8 mouse cellular contexts compared by ENCODE assay signal in the genomic region with DNA sequence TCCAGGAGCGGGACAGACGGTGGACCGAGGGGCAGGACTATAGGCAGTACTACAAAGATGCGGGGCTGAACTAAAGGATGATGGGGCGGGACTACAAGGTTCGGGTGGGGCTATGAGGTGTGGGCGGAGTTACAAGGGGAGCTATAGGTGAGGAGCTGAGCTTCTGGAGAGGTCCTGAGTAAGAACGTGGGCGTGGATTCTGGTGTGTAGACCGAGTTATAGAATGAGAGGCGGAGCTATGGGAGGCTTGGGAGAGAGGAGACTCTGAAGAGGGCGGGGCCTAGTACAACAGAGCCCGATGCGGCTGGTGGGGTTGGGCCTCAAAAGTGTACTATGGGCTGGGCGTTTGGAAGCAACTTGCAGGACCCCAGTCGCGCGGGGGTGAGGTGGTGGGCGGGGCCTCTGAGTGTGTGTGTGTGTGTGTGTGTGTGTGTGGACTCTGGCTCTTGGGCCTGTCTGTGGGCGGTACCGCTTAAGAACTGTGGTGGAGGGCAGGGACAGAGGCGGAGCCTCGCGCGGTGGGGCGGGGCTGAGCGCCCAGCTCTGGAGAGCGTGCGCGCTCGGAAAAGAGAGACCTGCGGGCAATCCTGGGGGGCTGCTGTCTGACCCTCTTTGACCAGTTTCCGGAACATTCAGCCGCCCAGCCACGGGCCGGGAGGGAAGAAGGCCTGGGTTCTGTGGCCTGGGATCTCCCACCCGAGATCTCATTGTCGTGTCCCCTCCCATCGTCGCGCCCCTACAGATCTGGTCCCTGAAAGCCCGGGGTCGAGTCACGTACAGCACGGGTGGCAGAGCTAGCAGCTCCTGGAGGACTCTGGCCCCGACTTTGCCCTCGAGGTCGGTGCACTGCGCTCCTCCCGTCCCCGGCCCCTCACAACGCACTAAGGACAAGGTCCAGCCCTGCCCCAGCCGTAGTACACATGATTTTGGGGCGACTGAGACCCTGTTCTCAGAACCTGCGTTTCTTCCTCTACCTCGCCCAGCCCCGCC. TPM values are rescaled to one million over a fixed set of nuclear protein-coding genes. Genes with fewer than 3 reads are reported as not detected.
A peak's percentile ranks its signal among the peaks of the same experiment; 100 is the strongest.
DNase-seq lines count a peak whose midpoint lies in the region; ATAC-seq and TF ChIP-seq lines count a peak whose summit lies in the region.

No protein-coding gene starts in this region.

- 0 out of 2 replicates have a peak, but pooled peaks have one; percentile 37 for TF ChIP-seq POLR2A in brain, embryonic 14.5 days (IDR thresholded peaks at IDR 0.05; ENCODE audit: borderline replicate concordance, extremely low read depth, insufficient read depth, insufficient read length, poor library complexity, severe bottlenecking)

- no peak overlapping the region for H3K27ac ChIP-seq in heart, embryonic 12.5 days (ENCODE audit: poor library complexity, severe bottlenecking)
- H3K27ac ChIP-seq in kidney, postnatal 0 days = peak overlapping the region; percentile 71
- H3K27ac ChIP-seq in liver, embryonic 11.5 days (ENCODE audit: low read depth, low read length) = peak overlapping the region; percentile 9; the same call in 1 of the 2 replicates
- H3K27ac ChIP-seq in stomach, embryonic 15.5 days = peak overlapping the region; percentile 54; the same call in 1 of the 2 replicates

- peaks cover 81% of the 10 kb centered on the region for H3K27me3 ChIP-seq in erythroblast, embryonic 14.5 days (ENCODE audit: control insufficient read depth)
- H3K27me3 ChIP-seq in heart, embryonic 12.5 days (replicated peaks) = peaks cover 81% of the 10 kb centered on the region
- H3K27me3 ChIP-seq in kidney, postnatal 0 days (ENCODE audit: insufficient read depth, low read length) = peaks cover 9% of the 10 kb centered on the region; the same call in 1 of the 2 replicates
- peaks cover 48% of the 10 kb centered on the region for H3K27me3 ChIP-seq in liver, embryonic 11.5 days (replicated peaks; ENCODE audit: control insufficient read depth, insufficient read depth, low read length)
- peaks cover 14% of the 10 kb centered on the region for H3K27me3 ChIP-seq in stomach, embryonic 15.5 days (replicated peaks)

- H3K4me1 ChIP-seq in erythroblast, embryonic 14.5 days (ENCODE audit: control insufficient read depth) = peaks cover 62% of the 10 kb centered on the region
- peaks cover 22% of the 10 kb centered on the region for H3K4me1 ChIP-seq in heart, embryonic 12.5 days (replicated peaks)
- H3K4me1 ChIP-seq in kidney, postnatal 0 days (replicated peaks; ENCODE audit: insufficient read depth, low read length) = peaks cover 24% of the 10 kb centered on the region; the same call in 1 of the 2 replicates
- peaks cover 25% of the 10 kb centered on the region for H3K4me1 ChIP-seq in liver, embryonic 11.5 days (replicated peaks; ENCODE audit: control insufficient read depth, insufficient read depth, low read length)
- peaks cover 26% of the 10 kb centered on the region for H3K4me1 ChIP-seq in stomach, embryonic 15.5 days

- H3K36me3 ChIP-seq in erythroblast, embryonic 14.5 days (ENCODE audit: control insufficient read depth) = no peaks in the 10 kb centered on the region
- H3K36me3 ChIP-seq in heart, embryonic 12.5 days = no peaks in the 10 kb centered on the region
- H3K36me3 ChIP-seq in kidney, postnatal 0 days (ENCODE audit: insufficient read depth, low read length) = no peaks in the 10 kb centered on the region
- H3K36me3 ChIP-seq in liver, embryonic 11.5 days (ENCODE audit: control insufficient read depth, insufficient read depth, low read length) = no peaks in the 10 kb centered on the region
- H3K36me3 ChIP-seq in stomach, embryonic 15.5 days = no peaks in the 10 kb centered on the region

- peak overlapping the region; percentile 68 for H3K9ac ChIP-seq in heart, embryonic 12.5 days
- peak overlapping the region; percentile 62 for H3K9ac ChIP-seq in kidney, postnatal 0 days (ENCODE audit: low read depth, low read length)
- H3K9ac ChIP-seq in liver, embryonic 11.5 days (ENCODE audit: low read depth, low read length) = peak overlapping the region; percentile 75
- H3K9ac ChIP-seq in stomach, embryonic 15.5 days = 0 out of 2 replicates have a peak overlapping the region, but pooled peaks have one; percentile 4

- WGBS in heart, embryonic 12.5 days = under 1% methylated on average over 57 of the region's 57 CpGs
- under 1% methylated on average over 51 of the region's 57 CpGs for WGBS in kidney, postnatal 0 days
- under 1% methylated on average over 57 of the region's 57 CpGs for WGBS in liver, embryonic 11.5 days
- under 1% methylated on average over 56 of the region's 57 CpGs for WGBS in stomach, embryonic 15.5 days

- peak; percentile 94 for DNase-seq in CD4-positive helper T cell, adult 2 months (ENCODE audit: low read depth, low spot score)
- peak; percentile 97 for DNase-seq in brain, embryonic 14.5 days (ENCODE audit: low read depth)
- peak; percentile 96 for DNase-seq in kidney, postnatal 0 days (ENCODE audit: low spot score)
- DNase-seq in liver, embryonic 11.5 days (ENCODE audit: low spot score) = peak; percentile 94
- peak; percentile 81 to 82 for DNase-seq in natural killer cell, adult 2 months (ENCODE audit: low spot score in 2 of 2)

- peak overlapping the region; percentile 89 for H3K4me2 ChIP-seq in heart, embryonic 12.5 days
- peak overlapping the region; percentile 93 for H3K4me2 ChIP-seq in kidney, postnatal 0 days (ENCODE audit: low read length)
- peak overlapping the region; percentile 97 for H3K4me2 ChIP-seq in liver, embryonic 11.5 days
- H3K4me2 ChIP-seq in stomach, embryonic 15.5 days = peak overlapping the region; percentile 94

- peaks cover 6% of the 10 kb centered on the region for H3K9me3 ChIP-seq in erythroblast, embryonic 14.5 days (ENCODE audit: control insufficient read depth, low read length)
- no peaks in the 10 kb centered on the region for H3K9me3 ChIP-seq in heart, embryonic 12.5 days (replicated peaks)
- H3K9me3 ChIP-seq in kidney, postnatal 0 days (replicated peaks; ENCODE audit: low read length) = no peaks in the 10 kb centered on the region
- H3K9me3 ChIP-seq in liver, embryonic 11.5 days (ENCODE audit: control insufficient read depth, low read length) = no peaks in the 10 kb centered on the region
- H3K9me3 ChIP-seq in stomach, embryonic 15.5 days = no peaks in the 10 kb centered on the region

- peak overlapping the region; percentile 68 for H3K4me3 ChIP-seq in erythroblast, embryonic 14.5 days (replicated peaks)
- H3K4me3 ChIP-seq in heart, embryonic 12.5 days = peak overlapping the region; percentile 56
- peak overlapping the region; percentile 50 for H3K4me3 ChIP-seq in kidney, postnatal 0 days (replicated peaks; ENCODE audit: low read depth, low read length)
- peak overlapping the region; percentile 60 for H3K4me3 ChIP-seq in liver, embryonic 11.5 days (ENCODE audit: low read depth, low read length)
- H3K4me3 ChIP-seq in stomach, embryonic 15.5 days (replicated peaks) = peak overlapping the region; percentile 55

- TF ChIP-seq CTCF in brain, embryonic 14.5 days (IDR thresholded peaks at IDR 0.05; ENCODE audit: borderline replicate concordance, extremely low read depth, insufficient read depth, insufficient read length) = no peak
- no peak for TF ChIP-seq CTCF in kidney, postnatal 0 days (IDR thresholded peaks at IDR 0.05; ENCODE audit: low read depth)

- peak; percentile 88 for ATAC-seq in heart, embryonic 12.5 days (ENCODE audit: insufficient number of reproducible peaks, low FRiP score)
- ATAC-seq in kidney, postnatal 0 days (replicated peaks; ENCODE audit: low FRiP score, low read depth) = peak; percentile 84
- peak; percentile 84 for ATAC-seq in liver, embryonic 11.5 days (replicated peaks; ENCODE audit: low FRiP score)
- ATAC-seq in stomach, embryonic 15.5 days (ENCODE audit: insufficient read depth, low FRiP score, low read depth) = peak; percentile 87

RNA-seq across cellular contexts. Expression of a gene that starts 7.5 kb away (rescaled TPM):
- 45.2 and 48.3 TPM in 2 replicates for polyA plus RNA-seq in brain, embryonic 14.5 days (2012; rRNA removed)
- 3.7 and 4.8 TPM in 2 replicates for polyA plus RNA-seq in erythroblast, embryonic 14.5 days (2012)
- 7.2 and 8.1 TPM in 2 replicates for polyA plus RNA-seq in heart, embryonic 12.5 days (2016; fragmentation: Nextera tagmentation; extraction: Ambion mirVana)
- polyA plus RNA-seq in kidney, postnatal 0 days (2015; fragmentation: Nextera tagmentation; extraction: Ambion mirVana) = 8.4 and 10.2 TPM in 2 replicates
- 18.2 and 19.3 TPM in 2 replicates for polyA plus RNA-seq in liver, embryonic 11.5 days (2014; fragmentation: Nextera tagmentation; extraction: Ambion mirVana)
- 13.3 and 16.5 TPM in 2 replicates for polyA plus RNA-seq in stomach, embryonic 15.5 days (2015; fragmentation: Nextera tagmentation; extraction: Ambion mirVana)

RNA-seq across cellular contexts. Expression of a gene that starts 10.9 kb away (rescaled TPM):
- polyA plus RNA-seq in brain, embryonic 14.5 days (2012; rRNA removed) = 0.11 and 0.14 TPM in 2 replicates
- polyA plus RNA-seq in erythroblast, embryonic 14.5 days (2012) = 0.03 TPM in 1 of 2 replicates, not detected in the other
- polyA plus RNA-seq in heart, embryonic 12.5 days (2016; fragmentation: Nextera tagmentation; extraction: Ambion mirVana) = not detected in 2 replicates
- 0.09 and 0.13 TPM in 2 replicates for polyA plus RNA-seq in kidney, postnatal 0 days (2015; fragmentation: Nextera tagmentation; extraction: Ambion mirVana)
- polyA plus RNA-seq in liver, embryonic 11.5 days (2014; fragmentation: Nextera tagmentation; extraction: Ambion mirVana) = 0.10 and 0.25 TPM in 2 replicates
- polyA plus RNA-seq in stomach, embryonic 15.5 days (2015; fragmentation: Nextera tagmentation; extraction: Ambion mirVana) = 0.26 and 0.43 TPM in 2 replicates

RNA-seq across cellular contexts. Expression of a gene that starts 20.9 kb away (rescaled TPM):
- polyA plus RNA-seq in brain, embryonic 14.5 days (2012; rRNA removed) = 150 and 161 TPM in 2 replicates
- polyA plus RNA-seq in erythroblast, embryonic 14.5 days (2012) = 3.8 and 4.9 TPM in 2 replicates
- 35.2 and 37.2 TPM in 2 replicates for polyA plus RNA-seq in heart, embryonic 12.5 days (2016; fragmentation: Nextera tagmentation; extraction: Ambion mirVana)
- 43.8 and 47.2 TPM in 2 replicates for polyA plus RNA-seq in kidney, postnatal 0 days (2015; fragmentation: Nextera tagmentation; extraction: Ambion mirVana)
- polyA plus RNA-seq in liver, embryonic 11.5 days (2014; fragmentation: Nextera tagmentation; extraction: Ambion mirVana) = 41.5 and 44.6 TPM in 2 replicates
- 58.1 and 58.4 TPM in 2 replicates for polyA plus RNA-seq in stomach, embryonic 15.5 days (2015; fragmentation: Nextera tagmentation; extraction: Ambion mirVana)

RNA-seq across cellular contexts. Expression of a gene that starts 36.6 kb away (rescaled TPM):
- 29.1 and 45.0 TPM in 2 replicates for polyA plus RNA-seq in brain, embryonic 14.5 days (2012; rRNA removed)
- 11.4 and 15.6 TPM in 2 replicates for polyA plus RNA-seq in erythroblast, embryonic 14.5 days (2012)
- 37.2 and 37.9 TPM in 2 replicates for polyA plus RNA-seq in heart, embryonic 12.5 days (2016; fragmentation: Nextera tagmentation; extraction: Ambion mirVana)
- polyA plus RNA-seq in kidney, postnatal 0 days (2015; fragmentation: Nextera tagmentation; extraction: Ambion mirVana) = 78.2 and 80.3 TPM in 2 replicates
- 67.7 and 76.4 TPM in 2 replicates for polyA plus RNA-seq in liver, embryonic 11.5 days (2014; fragmentation: Nextera tagmentation; extraction: Ambion mirVana)
- 44.4 and 51.3 TPM in 2 replicates for polyA plus RNA-seq in stomach, embryonic 15.5 days (2015; fragmentation: Nextera tagmentation; extraction: Ambion mirVana)

RNA-seq across cellular contexts. Expression of a gene that starts 42.1 kb away (rescaled TPM):
- polyA plus RNA-seq in brain, embryonic 14.5 days (2012; rRNA removed) = 27.2 and 38.6 TPM in 2 replicates
- 28.7 and 50.4 TPM in 2 replicates for polyA plus RNA-seq in erythroblast, embryonic 14.5 days (2012)
- polyA plus RNA-seq in heart, embryonic 12.5 days (2016; fragmentation: Nextera tagmentation; extraction: Ambion mirVana) = 2.5 and 2.7 TPM in 2 replicates
- 6.8 and 7.5 TPM in 2 replicates for polyA plus RNA-seq in kidney, postnatal 0 days (2015; fragmentation: Nextera tagmentation; extraction: Ambion mirVana)
- 13.4 and 14.5 TPM in 2 replicates for polyA plus RNA-seq in liver, embryonic 11.5 days (2014; fragmentation: Nextera tagmentation; extraction: Ambion mirVana)
- polyA plus RNA-seq in stomach, embryonic 15.5 days (2015; fragmentation: Nextera tagmentation; extraction: Ambion mirVana) = 6.5 and 7.0 TPM in 2 replicates

Comparison
In these comparisons a context has a peak if more than half of its experiments do, and no peak if none do; other contexts are left out.
1. H3K9ac ChIP-seq: peak in every context shown above with its lines; median percentile 75 in liver, embryonic 11.5 days; 68 in heart, embryonic 12.5 days; 62 in kidney, postnatal 0 days; 4 in stomach, embryonic 15.5 days.